Mouse (Mus musculus): Measurements from ENCODE around the gene Glb1l.

Gene Glb1l

GRCm38 (mm10) chr1:75231224-75231623 lies 20.6 kb upstream of the Glb1l start:
- no peak for DNase-seq

- no peak for DNase-seq
Measured at GRCm38 (mm10) chr1:75230335-75230994, 19.9 kb upstream of the Glb1l start.

- no peak for DNase-seq
Measured at GRCm38 (mm10) chr1:75229158-75229557, 18.5 kb upstream of the Glb1l start.

- no peak for DNase-seq
Measured at GRCm38 (mm10) chr1:75227653-75228052, 17.0 kb upstream of the Glb1l start.

- DNase-seq: no peak
Measured at GRCm38 (mm10) chr1:75226138-75226537, 15.5 kb upstream of the Glb1l start.

- no peak for DNase-seq
Measured at GRCm38 (mm10) chr1:75225473-75225872, 14.9 kb upstream of the Glb1l start.

- no peak for DNase-seq
Measured at GRCm38 (mm10) chr1:75223532-75223931, 12.9 kb upstream of the Glb1l start.

GRCm38 (mm10) chr1:75222926-75223325 lies 12.3 kb upstream of the Glb1l start:
- DNase-seq: no peak

GRCm38 (mm10) chr1:75221538-75221937 lies 10.9 kb upstream of the Glb1l start:
- no peak for DNase-seq

- no peak for DNase-seq
Measured at GRCm38 (mm10) chr1:75219531-75219930, 8.9 kb upstream of the Glb1l start, which contains the start of gene Tuba4a. Tuba4a (minus strand) TSS chr1:75219865.

- peak; percentile 97 for DNase-seq
Measured at GRCm38 (mm10) chr1:75219078-75219477, 8.5 kb upstream of the Glb1l start.

- DNase-seq: peak; percentile 62
Measured at GRCm38 (mm10) chr1:75218227-75219001, 7.8 kb upstream of the Glb1l start.

- no peak for DNase-seq
Measured at GRCm38 (mm10) chr1:75217893-75218226, 7.2 kb upstream of the Glb1l start.

GRCm38 (mm10) chr1:75216797-75217585 lies 6.4 kb upstream of the Glb1l start:
- peak; percentile 57 for DNase-seq

GRCm38 (mm10) chr1:75215785-75216184 lies 5.2 kb upstream of the Glb1l start:
- no peak for DNase-seq

GRCm38 (mm10) chr1:75214886-75215285 lies 4.3 kb upstream of the Glb1l start:
- peak; percentile 84 for DNase-seq

GRCm38 (mm10) chr1:75214442-75214841 lies 3.8 kb upstream of the Glb1l start:
- peak; percentile 86 for DNase-seq

GRCm38 (mm10) chr1:75213096-75213495 lies 2.5 kb upstream of the Glb1l start:
- DNase-seq: no peak

GRCm38 (mm10) chr1:75212542-75212941 lies 1.9 kb upstream of the Glb1l start:
- DNase-seq: no peak

- no peak for DNase-seq
Measured at GRCm38 (mm10) chr1:75211141-75211708, 612 bp upstream of the Glb1l start.

GRCm38 (mm10) chr1:75208967-75209678 lies 1.5 kb downstream of the Glb1l start:
- DNase-seq: peak; percentile 85

GRCm38 (mm10) chr1:75201236-75201635 lies 9.4 kb downstream of the Glb1l start:
- no peak for DNase-seq

GRCm38 (mm10) chr1:75192452-75192851 lies 18.2 kb downstream of the Glb1l start:
- DNase-seq: no peak

Measured in kidney, adult 18-20 months (tissue).